Mouse (Mus musculus) granulocyte monocyte progenitor cell, adult 5-6 weeks (primary cell): ENCODE measurements around the gene Frmd4a. TPM values are rescaled to one million over a fixed set of nuclear protein-coding genes. Genes with fewer than 3 reads are reported as not detected.
A peak's percentile ranks its signal among the peaks of the same experiment; 100 is the strongest.

Experiments
- ATAC-seq: replicated peaks from 2 replicates; pipeline ENCODE4 v1.8.0; 2016; ENCODE audit warnings: mild to moderate bottlenecking, moderate TSS enrichment, inconsistent platforms; ENCODE audit not compliant: poor library complexity, severe bottlenecking
- total RNA-seq, 2 experiments: library from RNA; stranded (forward) in 1 of 2; stranded (reverse) in 1 of 2; fragments of 200-712, 200-1000 nt in 1 of 2; fragments of >200 nt in 1 of 2; fragmentation: Nextera tagmentation in 1 of 2; gene quantifications; 2 replicates each; pipeline ENCODE4 v1.2.3; 2014 to 2017

Frmd4a gene
- total RNA-seq, 2 experiments from 2014 or later = 15.1 to 30.3 TPM

GRCm38 (mm10) chr2:4505695-4506094 is 488.2 kb downstream of the Frmd4a start:
- no peak for ATAC-seq

GRCm38 (mm10) chr2:4506659-4507058 is 489.1 kb downstream of the Frmd4a start:
- ATAC-seq = no peak

DNA sequence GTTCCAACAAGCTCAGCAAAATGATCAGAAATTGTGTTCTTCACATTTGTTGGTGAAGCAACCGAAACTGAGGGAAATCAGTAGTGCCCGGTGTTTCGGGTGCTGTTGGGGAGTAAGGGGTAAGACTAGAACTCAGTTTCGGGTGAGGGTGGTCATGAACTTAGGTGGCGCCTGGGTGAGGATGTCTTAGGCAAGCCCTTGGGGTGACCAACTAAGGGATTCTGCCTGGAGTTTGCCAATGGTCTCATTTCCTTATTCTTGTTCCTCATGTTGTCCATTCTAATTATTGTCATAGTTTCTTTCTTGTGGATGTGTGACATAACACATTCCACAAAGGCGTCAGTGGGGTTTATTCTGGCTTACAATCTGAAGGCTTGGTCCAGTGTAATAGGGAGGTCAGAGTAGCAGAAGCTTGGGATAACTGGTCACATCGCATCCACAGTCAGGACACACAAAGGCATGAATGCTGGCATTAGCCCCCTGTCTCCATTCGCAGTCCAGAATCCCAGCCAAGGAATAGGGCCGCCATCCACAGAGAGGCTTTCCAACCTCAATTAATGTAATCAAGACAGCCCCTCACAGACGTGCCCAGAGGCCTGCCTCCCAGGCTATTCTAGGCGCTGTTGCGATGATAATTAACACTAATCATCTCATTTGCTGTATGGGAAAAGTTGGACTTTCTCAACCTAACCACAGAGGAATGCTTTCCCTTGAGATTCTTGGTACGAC is 490.5 kb downstream of the Frmd4a start:
- peak; percentile 88 for ATAC-seq

DNA sequence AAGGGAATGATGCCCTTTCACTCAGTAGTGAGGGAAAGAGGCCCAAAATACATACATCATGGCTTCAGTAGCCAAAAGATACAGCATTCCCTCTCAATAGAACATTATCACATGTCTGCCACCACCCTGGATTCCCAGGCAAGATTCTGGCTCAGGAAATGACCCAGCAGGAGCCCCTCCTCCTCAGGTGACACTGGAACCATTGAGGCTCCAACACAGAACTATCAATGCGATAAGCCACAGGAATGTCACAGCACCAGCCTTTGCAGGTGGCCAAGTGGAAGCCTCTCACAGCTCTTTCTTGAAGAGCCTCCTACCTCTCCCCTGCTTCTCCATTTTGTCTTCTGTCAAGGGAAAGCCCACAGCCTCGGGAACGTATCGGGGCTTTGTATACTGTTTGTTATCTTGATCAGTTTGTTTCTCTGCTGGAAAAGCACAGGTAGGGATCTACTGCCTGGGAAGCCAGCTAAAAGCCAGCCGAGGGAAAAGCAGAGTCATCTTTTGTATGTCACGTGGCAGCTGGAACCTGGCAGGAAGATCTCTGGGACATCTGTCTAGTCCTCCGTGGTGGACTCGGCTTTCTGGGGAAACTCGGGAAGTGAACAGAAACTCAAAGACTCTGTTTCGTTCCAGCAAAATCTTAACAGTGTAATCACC is 491.6 kb downstream of the Frmd4a start:
- ATAC-seq = no peak

GRCm38 (mm10) chr2:4509739-4510138 is 492.2 kb downstream of the Frmd4a start:
- no peak for ATAC-seq

DNA sequence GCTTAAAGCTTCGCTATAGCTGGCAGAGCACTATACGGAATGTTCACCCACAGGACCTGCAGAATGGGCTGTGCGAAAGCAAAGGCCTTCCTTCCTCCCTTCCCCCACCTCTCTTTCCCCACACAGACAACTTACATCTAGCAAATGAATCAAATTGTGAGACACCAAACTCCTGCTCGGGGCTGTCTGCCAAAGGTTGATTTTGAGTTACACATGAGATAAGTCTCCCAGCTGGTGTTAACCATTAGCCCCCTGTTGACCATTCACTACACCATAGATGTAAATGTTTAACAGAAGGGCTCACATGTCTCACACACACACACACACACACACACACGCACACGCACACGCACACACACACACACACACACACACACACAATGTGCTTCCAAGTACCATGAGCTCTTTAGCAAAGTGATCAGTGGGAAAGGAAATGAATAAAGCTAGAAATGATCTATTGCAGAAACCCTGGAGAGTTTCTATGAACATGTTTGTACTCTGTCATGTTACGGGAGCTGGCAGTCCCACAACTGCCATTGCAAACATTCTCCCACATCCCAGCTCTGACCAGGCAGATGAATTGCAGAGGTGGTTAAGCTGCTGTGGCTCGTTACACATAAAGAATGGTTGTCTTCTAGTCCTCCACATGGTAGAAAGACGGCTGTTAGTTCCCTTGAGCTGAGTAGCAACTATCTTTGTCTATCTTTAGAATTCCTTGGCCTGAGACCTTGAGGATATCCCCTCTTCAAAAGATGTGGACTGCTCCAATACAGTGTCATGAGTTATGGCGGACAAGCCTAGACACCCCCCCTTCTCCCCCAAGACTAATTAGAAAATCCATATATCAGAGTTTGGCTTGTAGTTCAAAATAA is 492.9 kb downstream of the Frmd4a start:
- ATAC-seq = no peak

GRCm38 (mm10) chr2:4511080-4511386 is 493.5 kb downstream of the Frmd4a start:
- no peak for ATAC-seq

DNA sequence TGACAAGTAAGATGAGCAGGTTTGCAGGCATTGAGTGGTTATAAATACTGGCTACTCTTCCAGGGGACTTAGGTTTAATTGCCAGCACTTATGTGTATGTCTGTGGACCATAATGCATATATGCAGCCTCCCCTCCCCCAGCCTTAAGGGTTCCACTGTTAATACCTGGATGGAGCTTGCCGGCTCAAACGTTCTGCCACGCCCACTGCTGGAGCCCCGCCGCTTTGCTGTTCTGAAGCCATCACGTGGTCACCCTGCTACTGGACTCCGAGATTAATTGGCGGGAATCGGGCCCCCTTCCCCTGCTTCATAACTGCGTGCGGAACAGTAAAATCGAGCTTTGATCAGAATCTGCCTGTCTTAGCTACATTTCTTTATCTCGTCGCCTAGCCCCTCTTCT is 495.1 kb downstream of the Frmd4a start:
- no peak for ATAC-seq

GRCm38 (mm10) chr2:4515910-4516309 is 498.4 kb downstream of the Frmd4a start:
- no peak for ATAC-seq

GRCm38 (mm10) chr2:4516819-4517552 is 499.5 kb downstream of the Frmd4a start:
- ATAC-seq = no peak

- 0 out of 2 replicates have a peak, but pooled peaks have one; percentile 14 for ATAC-seq
Observed at GRCm38 (mm10) chr2:4517553-4518125, 500.1 kb downstream of the Frmd4a start.

DNA sequence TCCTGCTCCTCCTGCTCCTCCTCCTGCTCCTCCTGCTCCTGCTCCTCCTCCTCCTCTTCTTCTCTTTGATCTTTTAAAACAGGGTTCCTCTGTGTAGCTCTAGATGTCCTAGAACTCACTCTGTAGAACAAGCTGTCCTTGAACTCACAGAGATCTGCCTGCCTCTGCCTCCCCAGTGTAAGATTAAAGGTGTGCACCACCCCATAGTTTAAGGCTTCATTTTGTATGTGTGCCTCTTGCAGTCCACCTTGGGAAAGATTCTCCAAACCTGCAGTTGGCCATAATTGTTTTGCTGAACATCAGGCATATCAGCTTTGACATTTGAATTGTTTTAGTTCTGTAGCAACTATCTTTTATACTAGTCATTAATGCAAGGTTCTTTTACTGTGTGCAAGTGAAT is 501.0 kb downstream of the Frmd4a start:
- ATAC-seq = no peak

DNA sequence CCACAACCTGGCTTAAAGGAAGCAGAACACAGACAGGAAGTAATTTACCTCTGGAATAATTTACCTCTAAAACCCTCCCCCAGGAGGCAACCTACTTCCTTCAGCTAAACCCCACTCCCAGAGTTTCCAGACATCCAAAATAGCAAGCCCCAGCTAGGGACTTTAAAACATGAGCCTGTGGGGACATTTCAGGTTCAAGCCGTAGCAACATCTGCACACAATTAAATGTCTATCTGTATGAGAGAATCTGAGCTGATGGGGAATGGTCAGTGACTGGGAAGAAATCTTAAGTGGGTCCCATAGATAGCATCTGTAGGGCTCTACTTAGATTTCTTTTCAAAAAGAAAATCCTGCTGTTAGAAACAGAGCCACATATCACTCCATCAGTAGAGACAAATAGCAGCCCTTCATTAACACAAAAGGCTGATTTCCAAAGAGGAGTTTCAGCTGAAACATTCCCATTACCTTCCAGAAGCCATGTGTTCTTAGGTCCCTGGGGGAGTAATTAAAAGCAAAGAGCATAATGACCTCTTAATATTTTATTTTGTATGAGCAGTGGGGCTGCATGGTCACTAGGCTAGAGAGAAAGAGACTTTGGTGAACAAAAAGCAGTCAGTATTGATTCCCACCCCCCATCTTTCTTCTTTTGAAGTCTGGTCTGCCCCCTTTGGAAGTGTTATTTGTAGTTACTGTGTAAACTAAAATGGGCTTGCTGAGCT is 505.4 kb downstream of the Frmd4a start:
- no peak for ATAC-seq

DNA sequence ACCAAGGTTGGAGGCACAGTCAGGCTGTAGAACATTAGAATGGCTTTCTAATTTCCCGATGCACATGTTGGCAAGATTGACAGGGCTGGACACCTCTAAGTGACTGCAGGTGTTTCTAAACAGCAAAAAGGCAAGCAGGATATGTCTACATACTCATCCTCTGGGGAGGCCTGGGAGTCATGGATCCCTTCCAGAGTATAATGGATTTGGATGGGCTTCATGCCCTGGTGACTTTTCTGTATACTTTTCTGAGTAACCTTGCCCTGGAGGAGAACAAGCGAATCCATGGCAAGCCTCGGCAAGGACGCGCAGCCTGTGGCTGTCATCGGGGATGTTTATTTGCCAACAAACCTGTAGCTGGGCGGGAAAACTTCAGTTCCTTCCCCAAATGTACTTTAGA is 509.6 kb downstream of the Frmd4a start:
- ATAC-seq = no peak

GRCm38 (mm10) chr2:4529254-4529729 is 511.8 kb downstream of the Frmd4a start:
- ATAC-seq = no peak

- ATAC-seq = peak; percentile 96
Observed at GRCm38 (mm10) chr2:4531533-4532197, 514.1 kb downstream of the Frmd4a start.

- no peak for ATAC-seq
Observed at GRCm38 (mm10) chr2:4532198-4532568, 514.7 kb downstream of the Frmd4a start.

DNA sequence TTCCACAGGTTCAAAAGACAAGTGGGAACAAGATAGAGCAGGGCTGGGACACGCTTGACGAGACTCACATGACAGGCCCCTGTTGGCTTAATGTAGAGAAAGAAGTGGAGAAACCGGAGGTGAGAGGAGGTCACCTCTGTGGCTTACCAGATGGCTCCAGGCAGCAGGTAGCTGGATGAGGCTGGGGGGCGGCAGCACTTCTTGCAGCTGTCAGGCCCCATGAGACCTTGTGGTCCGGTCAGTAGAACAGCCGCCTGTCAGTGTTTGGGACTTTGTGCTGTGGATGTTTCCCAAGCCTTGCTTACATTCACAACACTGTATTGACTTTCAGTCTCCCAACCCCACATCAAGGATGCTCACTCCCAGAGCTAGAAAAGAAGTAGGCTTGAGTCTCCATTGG is 515.4 kb downstream of the Frmd4a start:
- ATAC-seq = no peak
